8 mouse cellular contexts compared by ENCODE assay signal in the genomic region with DNA sequence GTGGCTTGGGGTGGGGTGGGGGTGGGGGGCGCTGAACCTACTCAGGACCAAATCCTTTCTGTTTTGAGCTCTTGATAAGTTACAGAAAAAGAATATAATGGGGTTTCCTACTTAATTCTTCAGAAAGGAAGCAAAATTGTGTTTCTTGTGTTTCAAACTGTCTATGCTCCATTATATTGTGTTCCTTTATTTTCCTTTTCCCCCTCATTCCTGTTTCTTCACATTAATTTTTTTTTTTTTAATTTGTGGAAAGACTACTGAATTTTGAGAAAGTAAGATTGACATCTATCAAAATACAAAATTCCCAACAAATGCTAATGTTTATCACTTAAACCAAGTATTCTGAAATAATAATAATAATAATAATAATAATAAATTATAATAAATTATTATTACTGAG. TPM values are rescaled to one million over a fixed set of nuclear protein-coding genes. Genes with fewer than 3 reads are reported as not detected.
DNase-seq lines count a peak whose midpoint lies in the region; ATAC-seq and TF ChIP-seq lines count a peak whose summit lies in the region.

No protein-coding gene starts in this region.

- peak overlapping the region; percentile 68 for H3K9ac ChIP-seq in intestine, embryonic 16.5 days (ENCODE audit: low read depth, low read length)

- H3K27ac ChIP-seq in embryonic fibroblast, embryonic 13.5 days (ENCODE audit: insufficient read depth, low read length): peak overlapping the region; percentile 98
- peak overlapping the region; percentile 87 for H3K27ac ChIP-seq in intestine, embryonic 16.5 days (ENCODE audit: low read length)

- ATAC-seq in intestine, embryonic 16.5 days: no peak
- ATAC-seq in CD4-positive, CD25-positive, alpha-beta regulatory T cell, adult 4 months: no peak

- H3K36me3 ChIP-seq in intestine, embryonic 16.5 days (ENCODE audit: control insufficient read depth, insufficient read depth, low read length): peaks cover 16% of the 10 kb centered on the region
- H3K36me3 ChIP-seq in myocyte (ENCODE audit: control insufficient read depth, insufficient read depth): peaks cover 31% of the 10 kb centered on the region

- peak overlapping the region; percentile 87 for H3K4me3 ChIP-seq in lung, adult 2 months (replicated peaks; ENCODE audit: extremely low read depth, low read depth, low read length)
- H3K4me3 ChIP-seq in embryonic fibroblast, embryonic 13.5 days (ENCODE audit: insufficient read depth, low read length): peak overlapping the region; percentile 98
- peak overlapping the region; percentile 53 for H3K4me3 ChIP-seq in intestine, embryonic 16.5 days (ENCODE audit: low read length)
- H3K4me3 ChIP-seq in myocyte: peak overlapping the region; percentile 73

- H3K79me2 ChIP-seq in myocyte (ENCODE audit: control insufficient read depth, insufficient read depth): peaks cover 28% of the 10 kb centered on the region

- no peak for TF ChIP-seq CTCF in lung, adult 2 months (IDR thresholded peaks at IDR 0.05; ENCODE audit: insufficient read depth, low read length)
- no peak for TF ChIP-seq CTCF in embryonic fibroblast, embryonic 13.5 days (IDR thresholded peaks at IDR 0.05; ENCODE audit: borderline replicate concordance, insufficient read depth, low read length)

- H3K4me2 ChIP-seq in intestine, embryonic 16.5 days (ENCODE audit: low read depth, low read length): peak overlapping the region; percentile 41
- H3K4me2 ChIP-seq in myocyte (ENCODE audit: low read depth): peak overlapping the region; percentile 95

- no peak for DNase-seq in lung, adult 2 months
- no peak for DNase-seq in lung, adult 18-20 months
- no peak for DNase-seq in urinary bladder, postnatal 4 days (ENCODE audit: low spot score in 2 of 2)
- DNase-seq in thymus, postnatal 25 days: no peak

- peaks cover 4% of the 10 kb centered on the region for H3K4me1 ChIP-seq in lung, adult 2 months (ENCODE audit: control insufficient read depth, insufficient read depth, low read length)
- 0 out of 2 replicates have a peak, but pooled peaks cover 2% of the 10 kb centered on the region for H3K4me1 ChIP-seq in embryonic fibroblast, embryonic 13.5 days (ENCODE audit: control insufficient read depth, insufficient read depth, low read length)
- H3K4me1 ChIP-seq in intestine, embryonic 16.5 days (ENCODE audit: control insufficient read depth, insufficient read depth, low read length): peaks cover 6% of the 10 kb centered on the region; the same call in 1 of the 2 replicates

- WGBS in lung, adult 2 months: 0% methylated on average over 1 of the region's 1 CpGs
- WGBS in intestine, embryonic 16.5 days: 0% methylated on average over 1 of the region's 1 CpGs

- no peaks in the 10 kb centered on the region for H3K27me3 ChIP-seq in intestine, embryonic 16.5 days (replicated peaks; ENCODE audit: control insufficient read depth, insufficient read depth, low read length)
- H3K27me3 ChIP-seq in myocyte (ENCODE audit: control insufficient read depth, insufficient read depth, insufficient read length): no peaks in the 10 kb centered on the region

- peak; percentile 54; the same call in 1 of the 2 replicates for TF ChIP-seq POLR2A in lung, adult 2 months (IDR thresholded peaks at IDR 0.05; ENCODE audit: borderline replicate concordance, extremely low read depth, low read depth, low read length)
- no peak for TF ChIP-seq POLR2A in embryonic fibroblast, embryonic 13.5 days (IDR thresholded peaks at IDR 0.05; ENCODE audit: low read depth, low read length)
- TF ChIP-seq POLR2A in myocyte (IDR thresholded peaks at IDR 0.05; ENCODE audit: insufficient read length, low read depth): no peak

- H3ac ChIP-seq in myocyte (ENCODE audit: control insufficient read depth, insufficient read length): peak overlapping the region; percentile 81

- H3K9me3 ChIP-seq in intestine, embryonic 16.5 days (ENCODE audit: control insufficient read depth, low read length): no peaks in the 10 kb centered on the region

TF ChIP-seq in myocyte, 11 proteins besides CTCF, POLR2A, EP300 and RAD21:
- TF ChIP-seq TCF12 (IDR thresholded peaks at IDR 0.05; ENCODE audit: insufficient read depth, poor library complexity, severe bottlenecking) (no peak), REST (IDR thresholded peaks at IDR 0.05; ENCODE audit: insufficient read depth, insufficient read length) (no peak), MYOG (IDR thresholded peaks at IDR 0.05; ENCODE audit: control insufficient read depth in 1 of 3, insufficient read depth in 1 of 3, insufficient read length in 2 of 3, low read depth in 2 of 3) (no peak), POLR2AphosphoS2 (IDR thresholded peaks at IDR 0.05; ENCODE audit: insufficient read length, low read depth) (no peak), MAX (IDR thresholded peaks at IDR 0.05; ENCODE audit: low read depth) (no peak), USF1 (IDR thresholded peaks at IDR 0.05; ENCODE audit: low read depth) (no peak), SRF (IDR thresholded peaks at IDR 0.05; ENCODE audit: control insufficient read depth, insufficient read length, low read depth) (no peak), E2F4 (IDR thresholded peaks at IDR 0.05; ENCODE audit: insufficient read depth) (no peak)

RNA-seq across cellular contexts. Expression of a gene that starts 0.8 kb away (rescaled TPM):
- polyA plus RNA-seq in lung, adult 2 months (2012; rRNA removed): 103 and 250 TPM in 2 replicates
- polyA plus RNA-seq in embryonic fibroblast, embryonic 13.5 days (2011; ENCODE audit: insufficient read length, low read depth, missing spikeins): 45.1 and 55.3 TPM in 2 replicates
- polyA plus RNA-seq in intestine, embryonic 16.5 days (2015; fragmentation: Nextera tagmentation; extraction: Ambion mirVana): 1.0 and 1.2 TPM in 2 replicates
- polyA plus RNA-seq in myocyte (2012; fragmentation: generic; extraction: Trizol): 19.7 TPM
- 10 to 100 TPM in 1 of 2 experiments, 1 to 10 TPM in 1; 7.8 to 11.7 TPM for polyA plus RNA-seq in CD4-positive, CD25-positive, alpha-beta regulatory T cell, adult 4 months (2017; shearing (Covaris generic))
